Mouse (Mus musculus) central nervous system, embryonic 14 days (tissue): Measurements from ENCODE around the gene Brms1l. TPM values are rescaled to one million over a fixed set of nuclear protein-coding genes. Genes with fewer than 3 reads are reported as not detected.

Experiments used
- polyA plus RNA-seq: library from polyadenylated mRNA; depleted of rRNA; stranded (reverse); fragments of >200 nt; gene quantifications from 2 replicates; pipeline ENCODE4 v1.2.3, GENCODE M21; 2012; rRNA removed

Gene Brms1l
- polyA plus RNA-seq, result 90.1 and 95.7 TPM in 2 replicates

DNA sequence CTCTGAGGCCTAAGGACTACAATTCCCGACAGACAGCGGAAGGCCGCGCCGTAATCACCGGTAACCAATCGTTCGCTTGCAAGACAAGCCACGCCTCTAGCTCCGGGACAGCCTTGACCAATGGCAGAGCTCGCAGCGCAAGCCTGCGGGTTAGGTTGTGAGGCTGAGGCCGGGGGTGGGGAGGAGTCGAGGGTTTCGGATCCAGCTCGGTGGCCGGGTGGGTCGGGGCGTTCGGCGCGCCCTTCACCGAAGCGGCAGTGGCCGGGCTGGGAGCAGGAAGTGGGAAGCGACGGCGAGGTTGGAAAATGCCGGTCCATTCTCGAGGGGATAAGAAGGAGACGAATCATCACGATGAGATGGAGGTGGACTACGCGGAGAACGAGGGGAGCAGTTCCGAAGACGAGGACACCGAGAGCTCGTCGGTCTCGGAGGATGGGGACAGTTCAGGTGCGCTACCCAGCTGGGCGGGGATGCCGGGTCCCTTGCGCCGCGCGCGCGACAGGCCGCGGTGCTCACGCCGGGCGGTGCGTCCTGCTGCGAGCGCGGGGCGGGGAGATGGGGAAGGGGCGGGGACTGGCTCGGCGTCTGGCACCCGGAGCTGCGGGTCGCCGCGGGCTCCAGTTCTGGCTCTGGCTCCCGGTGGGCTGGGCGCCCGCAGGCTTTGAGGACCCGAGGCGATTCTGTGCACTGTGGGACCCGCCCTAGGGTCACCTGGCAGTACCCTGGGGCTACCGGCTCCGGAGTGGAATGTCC is at the start of gene Brms1l:
Gene Brms1l, plus strand, starts transcription at position 126 of the 753 bp plus-strand sequence.

GRCm38 (mm10) chr12:55820661-55821314 is 15.3 kb upstream of the Brms1l start, which contains the start of gene Ralgapa1:
Gene Ralgapa1, minus strand, starts transcription at chr12:55821167.

Other genes with a start within 250 kb of the Brms1l start
- 1.3 and 1.4 TPM in 2 replicates for gene Insm2, start 236.9 kb upstream of the Brms1l start, polyA plus RNA-seq
- gene Ralgapa1, start 15.2 kb upstream of the Brms1l start, polyA plus RNA-seq, result 60.4 TPM in 2 replicates